Mouse (Mus musculus): Measurements from ENCODE around the gene Cops7a.

GRCm38 (mm10) chr6:124966466-124967118 lies 1.3 kb upstream of the Cops7a start:
- TF ChIP-seq CTCF (IDR thresholded peaks at IDR 0.05; ENCODE audit: insufficient read depth, low read depth, low read length) (no peak), POLR2A (IDR thresholded peaks at IDR 0.05; ENCODE audit: insufficient read depth, low read depth, low read length) (no peak)

Measured in olfactory bulb, adult 2 months (tissue).